Mouse (Mus musculus): ENCODE data around the gene Gm49510. TPM values are rescaled to one million over a fixed set of nuclear protein-coding genes. Genes with fewer than 3 reads are reported as not detected.

Gm49510 gene
- polyA plus RNA-seq, 1 experiment from 2014 or later, result 0.16 TPM

DNA sequence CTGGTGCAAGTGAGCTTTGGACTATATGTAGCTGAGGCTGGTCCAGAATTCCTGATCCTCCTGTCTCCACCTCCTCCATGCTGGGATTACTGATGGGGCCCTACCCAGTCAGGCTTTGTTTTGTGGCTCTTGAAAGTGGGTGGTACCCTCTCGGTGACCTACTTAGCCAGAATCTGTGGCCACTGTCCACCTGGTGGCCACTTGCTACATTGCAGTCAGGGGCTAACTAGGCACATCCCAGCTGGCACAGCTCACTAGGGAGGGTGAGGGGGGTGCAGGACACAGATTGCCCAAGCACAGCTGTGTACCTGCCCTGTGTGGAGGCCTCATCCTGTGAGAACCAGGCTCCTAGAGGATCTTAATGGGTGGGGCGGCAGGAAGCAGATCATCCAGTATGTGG lies 63.4 kb downstream of the Gm49510 start:
- 5% methylated on average over 1 of the region's 2 CpGs for WGBS
- DNase-seq (ENCODE audit: low spot score) (peak; percentile 72), ATAC-seq (ENCODE audit: low FRiP score) (peak; percentile 46; the same call in 1 of the 2 replicates)
- Histone ChIP-seq H3K9me3 (ENCODE audit: control insufficient read depth, low read length) (no peaks in the 10 kb centered on the region), H3K4me2 (replicated peaks) (no peak overlapping the region), H3K27me3 (ENCODE audit: control insufficient read depth, insufficient read depth, low read length) (no peaks in the 10 kb centered on the region), H3K4me3 (replicated peaks; ENCODE audit: low read length) (no peak overlapping the region), H3K4me1 (replicated peaks; ENCODE audit: control insufficient read depth, insufficient read depth, low read length) (no peaks in the 10 kb centered on the region), H3K9ac (no peak overlapping the region), H3K36me3 (replicated peaks; ENCODE audit: control insufficient read depth, insufficient read depth) (peaks cover 71% of the 10 kb centered on the region), H3K27ac (no peak overlapping the region)

Small RNAs within 50 kb of the gene (microRNA-seq; reads per million reads assigned to microRNA genes)
- gene Mir6955, result 0.65 reads per million

Other genes starting within 250 kb of the Gm49510 start
- gene Elfn2, start 180.9 kb upstream of the Gm49510 start, polyA plus RNA-seq (2014; fragmentation: Nextera tagmentation; extraction: Ambion mirVana), result 6.0 and 8.5 TPM in 2 replicates
- 11.7 and 12.5 TPM in 2 replicates for gene Mfng, start 126.2 kb upstream of the Gm49510 start, polyA plus RNA-seq (2014; fragmentation: Nextera tagmentation; extraction: Ambion mirVana)
- gene Card10, start 96.6 kb upstream of the Gm49510 start, polyA plus RNA-seq (2014; fragmentation: Nextera tagmentation; extraction: Ambion mirVana), result 2.5 and 2.6 TPM in 2 replicates
- gene Cdc42ep1, start 57.0 kb upstream of the Gm49510 start, polyA plus RNA-seq (2014; fragmentation: Nextera tagmentation; extraction: Ambion mirVana), result 10.7 and 11.2 TPM in 2 replicates
- not detected in 2 replicates for gene Lgals2, start 44.1 kb upstream of the Gm49510 start, polyA plus RNA-seq (2014; fragmentation: Nextera tagmentation; extraction: Ambion mirVana)
- 40.1 and 43.0 TPM in 2 replicates for gene Gga1, start 22.5 kb upstream of the Gm49510 start, polyA plus RNA-seq (2014; fragmentation: Nextera tagmentation; extraction: Ambion mirVana)
- 3.7 and 5.5 TPM in 2 replicates for gene Sh3bp1, start 101 bp downstream of the Gm49510 start, polyA plus RNA-seq (2014; fragmentation: Nextera tagmentation; extraction: Ambion mirVana)
- 105 and 121 TPM in 2 replicates for gene Pdxp, start 14.3 kb downstream of the Gm49510 start, polyA plus RNA-seq (2014; fragmentation: Nextera tagmentation; extraction: Ambion mirVana)
- 117 and 157 TPM in 2 replicates for gene Lgals1, start 27.1 kb downstream of the Gm49510 start, polyA plus RNA-seq (2014; fragmentation: Nextera tagmentation; extraction: Ambion mirVana)
- gene Nol12, start 35.3 kb downstream of the Gm49510 start, polyA plus RNA-seq (2014; fragmentation: Nextera tagmentation; extraction: Ambion mirVana), result 57.7 and 59.2 TPM in 2 replicates
- 37.4 and 41.1 TPM in 2 replicates for gene Triobp, start 48.1 kb downstream of the Gm49510 start, polyA plus RNA-seq (2014; fragmentation: Nextera tagmentation; extraction: Ambion mirVana)
- gene H1f0, start 128.8 kb downstream of the Gm49510 start, polyA plus RNA-seq (2014; fragmentation: Nextera tagmentation; extraction: Ambion mirVana), result 74.8 and 75.7 TPM in 2 replicates
- not detected in 2 replicates for gene Galr3, start 142.2 kb downstream of the Gm49510 start, polyA plus RNA-seq (2014; fragmentation: Nextera tagmentation; extraction: Ambion mirVana)
- gene Ankrd54, start 163.2 kb downstream of the Gm49510 start, polyA plus RNA-seq (2014; fragmentation: Nextera tagmentation; extraction: Ambion mirVana), result 42.2 and 53.1 TPM in 2 replicates
- 170 and 177 TPM in 2 replicates for gene Eif3l, start 175.5 kb downstream of the Gm49510 start, polyA plus RNA-seq (2014; fragmentation: Nextera tagmentation; extraction: Ambion mirVana)
- 12.9 and 14.3 TPM in 2 replicates for gene Micall1, start 209.2 kb downstream of the Gm49510 start, polyA plus RNA-seq (2014; fragmentation: Nextera tagmentation; extraction: Ambion mirVana)
- 273 and 298 TPM in 2 replicates for gene Polr2f, start 241.3 kb downstream of the Gm49510 start, polyA plus RNA-seq (2014; fragmentation: Nextera tagmentation; extraction: Ambion mirVana)
- gene 1700088E04Rik, start 241.6 kb downstream of the Gm49510 start, polyA plus RNA-seq (2014; fragmentation: Nextera tagmentation; extraction: Ambion mirVana), result 18.3 and 19.1 TPM in 2 replicates